Mouse (Mus musculus): ENCODE results near the gene Ntmt1. TPM values are rescaled to one million over a fixed set of nuclear protein-coding genes. Genes with fewer than 3 reads are reported as not detected.
A peak's percentile ranks its signal among the peaks of the same experiment; 100 is the strongest.

Ntmt1 gene
- polyA plus RNA-seq, 1 experiment from 2014 or later: 108 TPM

DNA sequence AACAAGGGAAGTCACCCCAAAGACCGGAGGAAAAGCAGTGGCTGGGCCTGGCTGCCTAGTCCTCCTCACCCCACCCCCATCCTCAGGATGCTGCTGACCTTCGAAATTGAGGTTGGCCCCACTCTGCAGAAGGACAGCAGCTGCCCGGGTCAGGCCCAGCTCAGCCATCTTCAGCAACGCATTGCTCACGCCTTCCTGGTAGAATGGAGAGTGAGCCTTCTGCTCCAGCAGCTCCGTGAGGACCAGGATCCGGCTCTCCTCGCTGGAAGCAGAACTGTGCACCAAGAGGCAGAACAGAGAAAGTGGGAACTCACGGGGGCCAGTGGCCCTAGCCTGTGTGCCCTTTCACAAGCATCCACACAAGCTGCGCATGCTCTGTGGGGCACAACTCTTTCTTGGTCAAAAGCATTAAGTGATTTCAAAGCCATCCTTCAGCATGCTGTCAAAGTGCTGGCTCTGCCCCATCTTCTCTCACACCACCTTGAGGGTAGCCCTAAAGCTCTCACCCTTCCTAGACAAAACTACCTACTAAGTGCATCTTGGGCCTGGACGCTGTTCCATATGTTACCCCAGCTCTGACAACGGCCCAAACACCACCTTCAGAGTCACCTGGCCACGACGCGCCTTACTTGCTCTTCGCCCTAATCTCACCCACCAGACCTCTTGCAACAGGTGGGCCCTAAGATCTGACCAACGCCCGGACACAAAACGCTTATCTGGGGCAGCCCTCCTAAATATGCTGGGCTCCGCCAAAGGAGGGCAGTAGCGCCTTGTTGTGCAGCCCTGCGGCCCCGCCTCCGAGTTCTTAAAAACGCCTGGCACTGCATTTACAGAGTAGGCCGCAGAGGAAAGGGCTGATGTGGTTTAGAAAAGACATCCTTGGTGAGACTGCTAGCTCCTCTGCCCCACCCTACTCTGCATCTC is 19.5 kb downstream of the Ntmt1 start:
- no peaks in the 10 kb centered on the region for H3K27me3 ChIP-seq
- H3K4me1 ChIP-seq (replicated peaks): peaks cover 24% of the 10 kb centered on the region
- H3K4me2 ChIP-seq: peak overlapping the region; percentile 90
- peak overlapping the region; percentile 99 for H3K4me3 ChIP-seq (replicated peaks)
- peak overlapping the region; percentile 88 for H3K9ac ChIP-seq (replicated peaks)
- H3K36me3 ChIP-seq: peaks cover 48% of the 10 kb centered on the region
- peak overlapping the region; percentile 67; the same call in 1 of the 2 replicates for H3K27ac ChIP-seq
- H3K9me3 ChIP-seq: no peaks in the 10 kb centered on the region
- 37% methylated on average over 26 of the region's 26 CpGs for WGBS
- ATAC-seq (ENCODE audit: insufficient number of reproducible peaks, insufficient read depth, low FRiP score, low TSS enrichment, low read depth): no peak

DNA sequence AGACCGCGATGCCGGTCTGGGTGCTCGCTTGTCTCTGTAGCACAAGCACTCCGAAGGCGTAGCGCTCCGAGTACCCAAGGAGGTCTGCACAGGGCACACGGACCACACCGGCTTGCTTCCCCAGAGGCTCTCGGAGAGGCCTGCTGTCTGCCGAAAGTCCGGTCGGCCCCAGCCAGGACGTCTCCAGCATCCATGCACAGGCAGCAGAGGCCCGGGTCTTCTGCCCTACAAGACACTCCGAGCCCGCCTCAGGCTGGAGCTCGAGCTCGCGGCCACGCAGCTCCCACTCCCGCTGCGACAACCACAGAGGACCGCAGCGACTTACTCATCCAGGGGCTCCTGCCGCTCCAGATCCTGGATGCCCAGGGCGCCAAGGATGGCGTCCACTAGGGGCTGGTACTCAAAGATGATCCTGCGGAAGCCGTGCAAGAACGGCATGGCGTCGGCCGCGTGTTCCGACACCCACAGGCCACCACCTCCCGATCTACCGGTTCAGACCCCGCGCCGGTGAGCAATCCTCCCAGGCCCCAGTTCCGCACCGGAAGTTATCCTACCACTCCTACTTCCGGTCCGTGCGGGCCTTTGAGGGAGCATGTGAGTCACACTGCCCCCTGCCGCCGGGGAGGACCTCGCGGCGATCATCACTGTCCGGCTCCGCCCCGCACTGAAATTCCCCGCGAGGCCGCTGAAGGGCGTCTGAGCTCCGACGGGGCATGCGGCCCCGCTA is 20.3 kb downstream of the Ntmt1 start:
- Histone ChIP-seq H3K9ac (replicated peaks) (peak overlapping the region; percentile 88), H3K27ac (peak overlapping the region; percentile 67; the same call in 1 of the 2 replicates), H3K9me3 (no peaks in the 10 kb centered on the region), H3K36me3 (peaks cover 40% of the 10 kb centered on the region), H3K4me1 (replicated peaks) (peaks cover 29% of the 10 kb centered on the region), H3K4me2 (peak overlapping the region; percentile 90), H3K27me3 (no peaks in the 10 kb centered on the region), H3K4me3 (replicated peaks) (peak overlapping the region; percentile 99)
- peak; percentile 72 for ATAC-seq (ENCODE audit: insufficient number of reproducible peaks, insufficient read depth, low FRiP score, low TSS enrichment, low read depth)
- under 1% methylated on average over 63 of the region's 63 CpGs for WGBS

DNA sequence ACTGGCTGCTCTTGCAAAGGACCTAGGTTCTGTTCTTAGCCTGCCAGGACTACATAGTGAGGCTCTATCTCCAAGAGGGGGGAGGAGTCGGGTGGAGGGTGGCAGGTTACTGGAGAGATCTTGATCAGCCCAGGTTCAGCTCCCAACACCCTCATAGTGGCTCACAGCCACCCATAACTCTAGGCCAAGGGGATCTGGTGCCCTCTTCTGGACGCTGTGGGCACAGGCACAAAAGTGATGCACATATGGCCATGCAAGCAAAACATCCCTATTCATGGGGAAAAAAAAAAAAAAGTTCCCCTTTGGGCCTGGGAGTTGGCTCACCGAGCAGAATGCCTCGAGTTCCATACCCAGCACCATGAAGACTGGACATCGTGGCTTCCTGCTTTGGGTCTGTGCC is 21.7 kb downstream of the Ntmt1 start:
- Histone ChIP-seq H3K36me3 (peaks cover 26% of the 10 kb centered on the region), H3K4me2 (no peak overlapping the region), H3K9me3 (no peaks in the 10 kb centered on the region), H3K27ac (peak overlapping the region; percentile 4), H3K4me3 (replicated peaks) (no peak overlapping the region), H3K4me1 (replicated peaks) (peaks cover 42% of the 10 kb centered on the region), H3K9ac (replicated peaks) (no peak overlapping the region), H3K27me3 (no peaks in the 10 kb centered on the region)
- 44% methylated on average over 5 of the region's 5 CpGs for WGBS
- ATAC-seq (ENCODE audit: insufficient number of reproducible peaks, insufficient read depth, low FRiP score, low TSS enrichment, low read depth): no peak

DNA sequence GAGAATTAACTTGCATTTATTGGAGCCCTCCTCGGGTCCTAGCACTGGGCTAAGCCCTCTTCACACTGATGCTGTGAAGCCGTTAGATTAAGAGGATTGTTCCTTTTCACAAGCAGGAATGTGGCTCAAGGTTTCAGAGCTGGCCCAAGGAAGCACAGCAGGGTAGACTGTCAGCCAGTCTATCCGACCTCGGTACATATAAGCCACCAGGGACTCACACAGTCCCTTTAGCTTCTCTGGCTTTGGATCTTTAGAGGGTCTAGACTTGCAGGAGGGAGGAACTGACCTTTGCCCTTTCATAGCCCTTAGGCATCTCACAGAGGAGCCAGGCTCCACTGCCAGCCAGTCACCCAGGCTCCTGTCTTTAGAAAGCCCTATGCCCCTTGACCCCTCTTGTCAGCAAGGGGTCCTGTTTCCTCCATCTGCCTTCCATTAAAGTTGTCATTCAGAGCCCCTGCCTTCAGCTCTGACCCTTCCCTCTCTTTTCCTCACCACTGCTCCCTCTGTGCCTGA is 22.7 kb downstream of the Ntmt1 start, which contains the start of gene Asb6:
Asb6 (minus strand) TSS at position 51 of the 513 bp plus-strand sequence.
- Histone ChIP-seq H3K4me1 (replicated peaks) (peaks cover 51% of the 10 kb centered on the region), H3K27me3 (no peaks in the 10 kb centered on the region), H3K9ac (replicated peaks) (no peak within 1 kb of the TSS), H3K4me2 (no peak within 1 kb of the TSS), H3K36me3 (peaks cover 15% of the 10 kb centered on the region), H3K27ac (peak within 1 kb of the TSS; percentile 31), H3K9me3 (no peaks in the 10 kb centered on the region), H3K4me3 (replicated peaks) (no peak within 1 kb of the TSS)
- 14% methylated on average over 4 of the region's 4 CpGs for WGBS
- ATAC-seq (ENCODE audit: insufficient number of reproducible peaks, insufficient read depth, low FRiP score, low TSS enrichment, low read depth): no peak

DNA sequence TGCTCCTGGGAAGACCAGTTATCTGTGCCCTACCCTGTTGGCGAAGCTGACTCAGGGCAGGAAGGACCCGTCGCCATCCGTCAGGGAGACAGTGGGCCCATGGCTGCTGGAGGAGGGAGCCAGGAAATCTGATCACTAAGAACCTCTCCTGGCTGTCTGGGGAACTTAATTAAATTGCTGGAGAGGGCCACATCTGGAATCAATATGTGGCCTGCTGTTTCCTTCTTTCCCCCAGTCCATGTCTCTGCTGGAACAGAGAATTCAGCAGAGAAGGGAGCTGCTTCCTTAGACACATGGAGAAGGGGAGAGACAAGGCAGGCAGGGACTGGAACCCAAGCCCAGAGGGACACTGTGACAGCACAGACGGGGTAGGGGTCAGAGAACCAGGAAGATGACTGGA is 26.0 kb downstream of the Ntmt1 start:
- Histone ChIP-seq H3K4me1 (replicated peaks) (peaks cover 55% of the 10 kb centered on the region), H3K27me3 (no peaks in the 10 kb centered on the region), H3K9me3 (no peaks in the 10 kb centered on the region), H3K4me3 (replicated peaks) (no peak overlapping the region), H3K36me3 (no peaks in the 10 kb centered on the region), H3K27ac (peak overlapping the region; percentile 97), H3K9ac (replicated peaks) (0 out of 2 replicates have a peak overlapping the region, but pooled peaks have one; percentile 28), H3K4me2 (peak overlapping the region; percentile 18)
- WGBS: 7% methylated on average over 5 of the region's 5 CpGs
- ATAC-seq (ENCODE audit: insufficient number of reproducible peaks, insufficient read depth, low FRiP score, low TSS enrichment, low read depth): 0 out of 2 replicates have a peak, but pooled peaks have one; percentile 18

DNA sequence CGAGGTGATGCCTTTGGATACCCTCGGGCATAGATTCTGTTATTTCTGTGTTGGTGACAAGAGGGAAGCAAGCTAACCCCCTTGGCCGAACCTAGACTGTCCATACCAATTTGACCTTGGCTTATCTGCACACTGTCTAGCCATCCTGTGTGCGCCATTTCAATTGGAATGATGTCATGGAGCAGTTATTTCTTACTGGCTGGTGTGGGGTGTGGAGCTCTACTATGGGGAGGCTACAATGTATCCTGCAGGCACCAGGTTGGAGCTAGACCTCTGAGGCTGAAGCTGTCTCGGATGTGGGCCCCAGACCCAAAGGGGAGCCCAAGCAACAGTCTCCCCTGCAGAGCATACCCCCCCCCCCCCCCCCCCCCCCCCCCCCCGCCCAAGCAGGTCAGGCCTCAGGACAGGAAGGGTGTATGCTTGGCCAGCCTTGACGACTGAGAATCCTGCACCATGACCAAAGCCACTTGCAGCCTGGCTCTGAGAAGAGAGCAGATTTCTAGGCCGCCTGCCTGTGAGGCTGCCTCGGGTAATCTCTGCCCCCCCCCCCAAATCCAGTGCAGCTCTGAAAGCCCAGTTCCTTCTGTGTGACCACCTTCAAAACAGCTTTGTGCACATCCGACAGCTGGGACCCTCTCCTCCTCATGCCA is 26.9 kb downstream of the Ntmt1 start, which contains the start of gene Prrx2:
Prrx2 (plus strand) TSS at position 600 of the 650 bp plus-strand sequence.
- 42% methylated on average over 8 of the region's 10 CpGs for WGBS
- Histone ChIP-seq H3K4me2 (peak within 1 kb of the TSS; percentile 18), H3K36me3 (no peaks in the 10 kb centered on the region), H3K4me3 (replicated peaks) (no peak within 1 kb of the TSS), H3K4me1 (replicated peaks) (peaks cover 54% of the 10 kb centered on the region), H3K27ac (peak within 1 kb of the TSS; percentile 97), H3K9ac (replicated peaks) (no peak within 1 kb of the TSS), H3K27me3 (no peaks in the 10 kb centered on the region), H3K9me3 (no peaks in the 10 kb centered on the region)
- no peak for ATAC-seq (ENCODE audit: insufficient number of reproducible peaks, insufficient read depth, low FRiP score, low TSS enrichment, low read depth)

DNA sequence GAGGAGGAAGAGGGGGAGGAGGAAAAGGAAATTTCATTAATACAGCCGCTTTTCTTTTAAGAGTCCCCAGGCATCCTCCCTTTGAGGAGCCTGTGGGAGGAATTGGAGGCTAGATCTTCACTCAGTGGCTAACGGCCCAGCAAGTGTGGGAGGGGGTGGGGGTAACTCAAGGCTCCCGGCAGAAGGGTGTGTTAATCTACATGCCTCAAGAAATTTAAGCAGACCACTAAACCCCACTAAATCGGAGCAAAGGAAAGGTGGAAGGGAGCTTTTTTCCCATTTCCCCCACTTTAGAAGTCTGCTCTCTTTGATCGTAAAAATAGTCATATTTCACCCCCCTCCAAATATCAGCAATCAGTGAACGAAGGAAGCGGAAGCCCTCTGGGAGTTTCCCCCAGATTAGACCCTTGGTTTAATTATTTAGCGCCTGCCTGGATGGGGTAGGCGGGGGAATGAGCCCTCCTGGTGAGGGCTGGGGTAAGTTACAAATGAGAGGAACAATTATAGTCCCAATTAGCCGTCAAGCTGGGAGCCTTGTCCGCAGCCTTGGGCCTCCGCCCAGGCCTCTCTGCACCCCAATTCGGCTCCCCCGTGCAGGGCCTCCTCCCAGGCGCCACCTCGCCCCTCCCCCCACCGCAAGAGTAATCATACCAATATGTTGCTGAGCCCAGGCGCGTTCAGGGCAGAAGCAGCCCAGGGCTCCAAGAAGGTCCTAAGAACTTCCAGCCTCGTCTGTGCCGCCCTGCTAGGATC is 28.8 kb downstream of the Ntmt1 start:
- peak; percentile 50; the same call in 1 of the 2 replicates for ATAC-seq (ENCODE audit: insufficient number of reproducible peaks, insufficient read depth, low FRiP score, low TSS enrichment, low read depth)
- Histone ChIP-seq H3K36me3 (no peaks in the 10 kb centered on the region), H3K27ac (peak overlapping the region; percentile 91), H3K9me3 (no peaks in the 10 kb centered on the region), H3K9ac (replicated peaks) (no peak overlapping the region; the same call in 1 of the 2 replicates), H3K27me3 (no peaks in the 10 kb centered on the region), H3K4me2 (peak overlapping the region; percentile 42), H3K4me1 (replicated peaks) (peaks cover 54% of the 10 kb centered on the region), H3K4me3 (replicated peaks) (0 out of 2 replicates have a peak overlapping the region, but pooled peaks have one; percentile 6)
- 2% methylated on average over 21 of the region's 21 CpGs for WGBS

DNA sequence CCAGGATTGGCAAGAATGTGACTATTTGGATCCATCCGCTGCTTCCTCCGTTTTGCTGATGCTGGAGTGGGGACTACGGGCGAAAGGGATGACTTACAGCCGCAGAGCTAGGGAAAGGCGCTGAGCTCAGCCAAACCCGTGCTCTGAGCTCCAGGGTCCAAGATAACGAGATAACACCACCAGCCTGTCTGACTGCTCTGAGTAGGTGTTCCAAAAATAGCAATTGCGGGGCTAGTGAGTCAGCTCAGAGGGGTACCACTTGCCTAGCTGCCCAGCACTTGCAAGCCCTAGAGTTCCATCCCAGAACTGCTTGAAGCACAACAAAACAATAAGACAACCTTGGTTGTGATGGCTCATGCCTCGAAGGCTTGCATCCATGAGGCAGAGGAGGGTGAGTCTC is 35.0 kb downstream of the Ntmt1 start:
- 51% methylated on average over 10 of the region's 10 CpGs for WGBS
- no peak for ATAC-seq (ENCODE audit: insufficient number of reproducible peaks, insufficient read depth, low FRiP score, low TSS enrichment, low read depth)
- H3K4me1 ChIP-seq (replicated peaks): peaks cover 28% of the 10 kb centered on the region
- no peak overlapping the region for H3K4me3 ChIP-seq (replicated peaks)
- no peaks in the 10 kb centered on the region; the same call in 1 of the 2 replicates for H3K27me3 ChIP-seq
- H3K9me3 ChIP-seq: no peaks in the 10 kb centered on the region
- no peak overlapping the region for H3K9ac ChIP-seq (replicated peaks)
- no peaks in the 10 kb centered on the region for H3K36me3 ChIP-seq
- no peak overlapping the region for H3K4me2 ChIP-seq
- no peak overlapping the region for H3K27ac ChIP-seq

DNA sequence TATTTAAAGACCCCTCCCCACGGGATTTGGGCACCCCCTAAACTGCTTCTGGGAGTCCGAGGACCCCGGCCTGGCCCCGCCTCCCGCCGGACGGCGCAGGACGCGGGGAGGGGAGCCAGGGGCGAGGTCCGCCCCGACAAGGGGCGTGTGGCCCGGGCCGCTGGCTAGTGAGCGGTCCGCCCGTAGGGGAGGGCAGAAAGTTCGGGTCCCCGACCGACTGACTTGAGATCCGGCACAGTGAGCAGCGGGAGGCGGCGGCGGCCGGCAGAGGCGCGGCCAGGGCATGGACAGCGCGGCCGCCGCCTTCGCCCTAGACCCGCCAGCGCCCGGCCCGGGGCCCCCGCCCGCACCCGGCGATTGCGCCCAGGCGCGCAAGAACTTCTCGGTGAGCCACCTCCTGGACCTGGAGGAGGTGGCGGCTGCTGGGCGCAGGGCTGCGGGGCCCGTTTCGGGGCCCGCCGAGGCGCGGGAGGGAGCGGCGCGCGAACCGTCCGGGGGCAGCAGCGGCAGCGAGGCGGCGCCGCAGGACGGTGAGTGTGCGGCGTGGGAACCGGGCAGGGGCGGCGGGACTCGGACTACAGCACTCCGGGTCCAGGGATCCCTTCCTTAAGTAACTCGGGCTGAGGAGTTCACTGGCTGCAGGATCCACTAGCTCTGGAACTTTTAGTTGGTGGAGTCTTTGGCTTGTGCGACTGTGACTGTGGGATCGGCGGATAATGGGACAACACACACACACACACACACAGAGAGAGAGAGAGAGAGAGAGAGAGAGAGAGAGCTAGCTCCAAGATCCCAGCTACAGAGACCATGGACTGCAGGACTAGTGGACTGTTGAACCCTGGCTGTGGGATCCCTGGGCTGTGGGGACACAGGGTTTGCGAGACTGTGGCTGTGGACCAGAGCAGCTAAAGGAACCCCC is 37.8 kb downstream of the Ntmt1 start:
- H3K9ac ChIP-seq (replicated peaks): peak overlapping the region; percentile 98
- peaks cover 6% of the 10 kb centered on the region for H3K36me3 ChIP-seq
- peak overlapping the region; percentile 67 for H3K4me2 ChIP-seq
- WGBS: 1% methylated on average over 74 of the region's 80 CpGs
- peak overlapping the region; percentile 97 for H3K4me3 ChIP-seq (replicated peaks)
- no peaks in the 10 kb centered on the region for H3K9me3 ChIP-seq
- peaks cover 54% of the 10 kb centered on the region for H3K4me1 ChIP-seq (replicated peaks)
- peak; percentile 46 for ATAC-seq (ENCODE audit: insufficient number of reproducible peaks, insufficient read depth, low FRiP score, low TSS enrichment, low read depth)
- H3K27me3 ChIP-seq: no peaks in the 10 kb centered on the region; the same call in 1 of the 2 replicates
- H3K27ac ChIP-seq: peak overlapping the region; percentile 94
